In the genomic region with DNA sequence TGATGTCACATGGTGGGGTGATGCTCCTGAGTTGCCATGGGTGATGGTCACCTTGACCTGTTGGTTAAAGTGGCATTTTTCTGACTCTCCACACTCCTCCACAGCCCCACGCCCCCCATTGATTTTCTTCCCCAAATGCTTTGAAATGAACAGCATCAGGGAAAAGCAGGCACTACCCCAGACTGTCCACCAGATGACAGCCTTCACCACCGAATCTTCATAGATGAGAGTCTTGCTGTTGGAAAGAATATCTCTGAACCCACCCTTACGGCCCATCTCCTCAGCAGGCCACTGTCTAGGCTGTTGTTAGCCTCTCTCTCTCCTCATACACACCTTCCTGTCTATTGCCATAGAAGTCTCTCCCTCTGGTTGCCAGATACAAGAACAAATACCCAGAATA, we compare ENCODE assay signal across 8 mouse cellular contexts.
DNase-seq lines count a peak whose midpoint lies in the region; ATAC-seq and TF ChIP-seq lines count a peak whose summit lies in the region.

No protein-coding gene starts in this region.

- WGBS in liver, embryonic 14.5 days (ENCODE audit: insufficient replicate concordance), result 10% methylated on average over 3 of the region's 3 CpGs
- 26% methylated on average over 3 of the region's 3 CpGs for WGBS in liver, embryonic 11.5 days
- 26% methylated on average over 3 of the region's 3 CpGs for WGBS in embryonic facial prominence, embryonic 14.5 days

- no peaks in the 10 kb centered on the region for H3K27me3 ChIP-seq in liver, embryonic 14.5 days (ENCODE audit: control insufficient read depth, insufficient read depth, low read length)
- no peaks in the 10 kb centered on the region for H3K27me3 ChIP-seq in liver, embryonic 11.5 days (replicated peaks; ENCODE audit: control insufficient read depth, insufficient read depth, low read length)
- no peaks in the 10 kb centered on the region for H3K27me3 ChIP-seq in embryonic facial prominence, embryonic 14.5 days (replicated peaks; ENCODE audit: control insufficient read depth, insufficient read depth, low read length)

- DNase-seq in frontal cortex, postnatal 25 days (ENCODE audit: low spot score in 2 of 2), result no peak
- peak in 1 of 3 experiments; percentile 10 for DNase-seq in liver, embryonic 14.5 days (ENCODE audit: low read depth in 3 of 3, low spot score in 3 of 3)
- no peak for DNase-seq in liver, embryonic 11.5 days (ENCODE audit: low spot score)
- DNase-seq in NIH3T3 (ENCODE audit: low read depth), result peak; percentile 69
- peak; percentile 46 for DNase-seq in embryonic facial prominence, embryonic 14.5 days (ENCODE audit: low spot score)
- peak; percentile 54 for DNase-seq in lung, postnatal 36 days
- DNase-seq in layer of hippocampus, adult 9-11 months, result no peak

- H3K4me1 ChIP-seq in liver, embryonic 14.5 days (replicated peaks; ENCODE audit: control insufficient read depth in 2 of 2, insufficient read depth in 2 of 2, low read length in 1 of 2), result no peaks in the 10 kb centered on the region
- H3K4me1 ChIP-seq in liver, embryonic 11.5 days (replicated peaks; ENCODE audit: control insufficient read depth, insufficient read depth, low read length), result no peaks in the 10 kb centered on the region
- H3K4me1 ChIP-seq in embryonic facial prominence, embryonic 14.5 days (ENCODE audit: control insufficient read depth, insufficient read depth, low read length), result no peaks in the 10 kb centered on the region

- no peaks in the 10 kb centered on the region for H3K36me3 ChIP-seq in liver, embryonic 14.5 days (replicated peaks; ENCODE audit: control insufficient read depth, insufficient read depth, low read depth)
- H3K36me3 ChIP-seq in liver, embryonic 11.5 days (ENCODE audit: control insufficient read depth, insufficient read depth, low read length), result no peaks in the 10 kb centered on the region
- no peaks in the 10 kb centered on the region for H3K36me3 ChIP-seq in embryonic facial prominence, embryonic 14.5 days (ENCODE audit: control insufficient read depth, insufficient read depth, low read length)

- no peaks in the 10 kb centered on the region for H3K9me3 ChIP-seq in liver, embryonic 14.5 days (ENCODE audit: control insufficient read depth, low read length)
- H3K9me3 ChIP-seq in liver, embryonic 11.5 days (ENCODE audit: control insufficient read depth, low read length), result no peaks in the 10 kb centered on the region
- H3K9me3 ChIP-seq in embryonic facial prominence, embryonic 14.5 days (ENCODE audit: control insufficient read depth, low read length), result no peaks in the 10 kb centered on the region

- no peak for TF ChIP-seq EP300 in liver, embryonic 14.5 days (IDR thresholded peaks at IDR 0.05; ENCODE audit: low read depth)

- TF ChIP-seq CTCF in liver, embryonic 14.5 days (IDR thresholded peaks at IDR 0.05; ENCODE audit: low read depth), result peak; percentile 57

- no peak overlapping the region for H3K9ac ChIP-seq in liver, embryonic 14.5 days (replicated peaks)
- no peak overlapping the region for H3K9ac ChIP-seq in liver, embryonic 11.5 days (ENCODE audit: low read depth, low read length)
- H3K9ac ChIP-seq in embryonic facial prominence, embryonic 14.5 days (ENCODE audit: low read depth, low read length), result no peak overlapping the region

- no peak overlapping the region for H3K4me3 ChIP-seq in liver, embryonic 14.5 days (ENCODE audit: insufficient read depth in 1 of 2, low read depth in 2 of 2, low read length in 2 of 2)
- no peak overlapping the region for H3K4me3 ChIP-seq in liver, embryonic 11.5 days (ENCODE audit: low read depth, low read length)
- H3K4me3 ChIP-seq in embryonic facial prominence, embryonic 14.5 days (ENCODE audit: low read depth, low read length), result no peak overlapping the region

- no peak overlapping the region for H3K4me2 ChIP-seq in liver, embryonic 14.5 days (ENCODE audit: low read depth)
- no peak overlapping the region for H3K4me2 ChIP-seq in liver, embryonic 11.5 days
- no peak overlapping the region for H3K4me2 ChIP-seq in embryonic facial prominence, embryonic 14.5 days (ENCODE audit: low read depth, low read length)

- peak; percentile 65; the same call in 1 of the 2 replicates for ATAC-seq in frontal cortex, adult (ENCODE audit: low TSS enrichment)
- no peak for ATAC-seq in liver, embryonic 14.5 days (ENCODE audit: insufficient read depth)
- no peak for ATAC-seq in liver, embryonic 11.5 days (replicated peaks; ENCODE audit: low FRiP score)
- 0 out of 2 replicates have a peak, but pooled peaks have one; percentile 34 for ATAC-seq in embryonic facial prominence, embryonic 14.5 days (ENCODE audit: low read depth)

- H3K27ac ChIP-seq in liver, embryonic 14.5 days, result no peak overlapping the region
- H3K27ac ChIP-seq in liver, embryonic 11.5 days (ENCODE audit: low read depth, low read length), result no peak overlapping the region
- H3K27ac ChIP-seq in embryonic facial prominence, embryonic 14.5 days (replicated peaks; ENCODE audit: low read depth, low read length), result no peak overlapping the region

Comparison
In these comparisons a context has a peak if more than half of its experiments do, and no peak if none do; other contexts are left out.
1. ATAC-seq: peak in frontal cortex, adult (single experiment) and embryonic facial prominence, embryonic 14.5 days (single experiment); none in liver, embryonic 14.5 days (single experiment) and liver, embryonic 11.5 days (single experiment).
2. DNase-seq: peak in NIH3T3 (single experiment), embryonic facial prominence, embryonic 14.5 days (single experiment) and lung, postnatal 36 days (single experiment); none in frontal cortex, postnatal 25 days (0 of 2), liver, embryonic 11.5 days (single experiment) and layer of hippocampus, adult 9-11 months (single experiment).